Mouse (Mus musculus) liver, adult 2 months (tissue): ENCODE measurements around the gene Fam168b. TPM values are rescaled to one million over a fixed set of nuclear protein-coding genes. Genes with fewer than 3 reads are reported as not detected.

Source experiments
- DNase-seq: peaks from one replicate; pipeline ENCODE4 v3.0.0-alpha.2; 2011; ENCODE audit warnings: low read depth, low spot score; ENCODE audit errors: extremely low read depth
- H3K27ac ChIP-seq: fragments of 200-500 bp; replicated peaks from 2 replicates; pipeline ENCODE4 v1.5.1; 2012; ENCODE audit warnings: low read depth, mild to moderate bottlenecking, control low read depth, inconsistent platforms, low read length; ENCODE audit not compliant: insufficient read depth
- H3K27me3 ChIP-seq: fragments of 200-500 bp; 2 replicates; pipeline ENCODE4 v1.6.1; 2012; ENCODE audit warnings: mild to moderate bottlenecking, moderate library complexity, low read length, inconsistent platforms; ENCODE audit not compliant: control insufficient read depth, insufficient read depth
- H3K36me3 ChIP-seq: fragments of 200-500 bp; 2 replicates; pipeline ENCODE4 v1.6.1; 2012; ENCODE audit warnings: low read length, inconsistent platforms; ENCODE audit not compliant: control insufficient read depth, insufficient read depth
- H3K4me1 ChIP-seq: fragments of 200-500 bp; 2 replicates; pipeline ENCODE4 v1.6.1; 2011; ENCODE audit warnings: low read length; ENCODE audit not compliant: control insufficient read depth, insufficient read depth
- H3K4me3 ChIP-seq: fragments of 200-500 bp; 2 replicates; pipeline ENCODE4 v1.5.1; 2011; ENCODE audit warnings: low read depth, mild to moderate bottlenecking, control low read depth, low read length, moderate library complexity; ENCODE audit not compliant: insufficient read depth
- H3K79me2 ChIP-seq: fragments of 200-500 bp; 2 replicates; pipeline ENCODE4 v1.6.1; 2012; ENCODE audit warnings: inconsistent platforms, mild to moderate bottlenecking, low read length, moderate library complexity; ENCODE audit not compliant: control insufficient read depth, insufficient read depth
- H3K9ac ChIP-seq: fragments of 200-500 bp; 2 replicates; pipeline ENCODE4 v1.6.1; 2012; ENCODE audit warnings: low read depth, mild to moderate bottlenecking, control low read depth, inconsistent platforms, low read length
- CTCF ChIP-seq: fragments of 200-500 bp; IDR thresholded peaks from 2 replicates; pipeline ENCODE4 v1.5.1; 2011; ENCODE audit warnings: low read depth, low read length, control low read depth
- POLR2A ChIP-seq: fragments of 200-500 bp; IDR thresholded peaks from 2 replicates; pipeline ENCODE4 v1.6.1; 2011; ENCODE audit warnings: low read length, control low read depth; ENCODE audit not compliant: insufficient read depth; ENCODE audit errors: extremely low read depth
- WGBS: fragments of 180-500 bp; shearing (Covaris S2); methylation state at CpG from one replicate; pipeline ENCODE4 v1.1.7; 2018; 5-methylcytosine and 5-hydroxymethylcytosine counted together
- polyA plus RNA-seq: library from polyadenylated mRNA; depleted of rRNA; stranded (reverse); fragments of >200 nt; gene quantifications from 2 replicates; pipeline ENCODE4 v1.2.3, GENCODE M21; 2012
- total RNA-seq: library from RNA; depleted of rRNA; stranded (reverse); fragments of >200 nt; gene quantifications from 2 replicates; pipeline ENCODE4 v1.2.3, GENCODE M21; 2014

Fam168b gene
- total and polyA plus RNA-seq, 2 experiments, result 16.6 to 105 TPM

- no peaks in the 10 kb centered on the region for H3K4me1 ChIP-seq
- no peak for DNase-seq
- H3K36me3 ChIP-seq, result peaks cover 6% of the 10 kb centered on the region; the same call in 1 of the 2 replicates
- no peak overlapping the region for H3K27ac ChIP-seq
- H3K4me3 ChIP-seq, result no peak overlapping the region
- TF ChIP-seq CTCF (no peak), POLR2A (no peak)
- H3K9ac ChIP-seq, result no peak overlapping the region
- WGBS, result 89% methylated on average over 9 of the region's 9 CpGs
- no peaks in the 10 kb centered on the region for H3K27me3 ChIP-seq
- H3K79me2 ChIP-seq, result no peaks in the 10 kb centered on the region
These were observed 23.0 kb upstream of the Fam168b start for GRCm38 (mm10) chr1:34865866-34866265.

- no peaks in the 10 kb centered on the region for H3K79me2 ChIP-seq
- WGBS, result 69% methylated on average over 7 of the region's 7 CpGs
- H3K36me3 ChIP-seq, result no peaks in the 10 kb centered on the region; the same call in 1 of the 2 replicates
- no peak for DNase-seq
- H3K4me1 ChIP-seq, result no peaks in the 10 kb centered on the region
- TF ChIP-seq POLR2A, result no peak
- no peak for TF ChIP-seq CTCF
- no peak overlapping the region for H3K4me3 ChIP-seq
- no peak overlapping the region for H3K9ac ChIP-seq
- no peak overlapping the region for H3K27ac ChIP-seq
- no peaks in the 10 kb centered on the region for H3K27me3 ChIP-seq
These were observed 21.4 kb upstream of the Fam168b start for GRCm38 (mm10) chr1:34864243-34864642.

- no peaks in the 10 kb centered on the region for H3K27me3 ChIP-seq
- no peak for TF ChIP-seq POLR2A
- TF ChIP-seq CTCF, result no peak
- no peak overlapping the region for H3K4me3 ChIP-seq
- no peak overlapping the region for H3K9ac ChIP-seq
- WGBS, result 94% methylated on average over 7 of the region's 7 CpGs
- no peak overlapping the region for H3K27ac ChIP-seq
- H3K36me3 ChIP-seq, result no peaks in the 10 kb centered on the region; the same call in 1 of the 2 replicates
- no peak for DNase-seq
- no peaks in the 10 kb centered on the region for H3K4me1 ChIP-seq
- H3K79me2 ChIP-seq, result no peaks in the 10 kb centered on the region
These were observed 20.5 kb upstream of the Fam168b start for GRCm38 (mm10) chr1:34863323-34863722.

- Histone ChIP-seq H3K27me3 (no peaks in the 10 kb centered on the region), H3K4me1 (no peaks in the 10 kb centered on the region), H3K79me2 (no peaks in the 10 kb centered on the region), H3K27ac (no peak overlapping the region), H3K36me3 (no peaks in the 10 kb centered on the region; the same call in 1 of the 2 replicates), H3K4me3 (no peak overlapping the region), H3K9ac (no peak overlapping the region)
- 91% methylated on average over 13 of the region's 13 CpGs for WGBS
- no peak for DNase-seq
- TF ChIP-seq CTCF, result no peak
- no peak for TF ChIP-seq POLR2A
These were observed 20.0 kb upstream of the Fam168b start for GRCm38 (mm10) chr1:34862877-34863276.

- H3K36me3 ChIP-seq, result no peaks in the 10 kb centered on the region; the same call in 1 of the 2 replicates
- DNase-seq, result no peak
- H3K27ac ChIP-seq, result no peak overlapping the region
- H3K27me3 ChIP-seq, result no peaks in the 10 kb centered on the region
- 90% methylated on average over 7 of the region's 7 CpGs for WGBS
- H3K79me2 ChIP-seq, result no peaks in the 10 kb centered on the region
- H3K4me3 ChIP-seq, result no peak overlapping the region
- TF ChIP-seq CTCF (no peak), POLR2A (no peak)
- no peak overlapping the region for H3K9ac ChIP-seq
- H3K4me1 ChIP-seq, result peaks cover 2% of the 10 kb centered on the region; the same call in 1 of the 2 replicates
These were observed 17.3 kb upstream of the Fam168b start for GRCm38 (mm10) chr1:34860205-34860604.

- H3K4me3 ChIP-seq, result no peak overlapping the region
- WGBS, result 79% methylated on average over 3 of the region's 3 CpGs
These were observed 16.9 kb upstream of the Fam168b start for GRCm38 (mm10) chr1:34859761-34860160.

More at GRCm38 (mm10) chr1:34859761-34860160, 16.9 kb upstream of the Fam168b start:
- Histone ChIP-seq H3K9ac (no peak overlapping the region), H3K27me3 (no peaks in the 10 kb centered on the region), H3K27ac (no peak overlapping the region), H3K79me2 (no peaks in the 10 kb centered on the region), H3K36me3 (no peaks in the 10 kb centered on the region; the same call in 1 of the 2 replicates), H3K4me1 (peaks cover 2% of the 10 kb centered on the region; the same call in 1 of the 2 replicates)
- TF ChIP-seq POLR2A (no peak), CTCF (no peak)
- DNase-seq, result no peak
